Mouse (Mus musculus) A20 (cell line): ENCODE measurements around the gene Olfml3.
A peak's percentile ranks its signal among the peaks of the same experiment; 100 is the strongest.

Experiments
- DNase-seq: peaks from one replicate; pipeline ENCODE4 v3.0.0-alpha.2; 2011; ENCODE audit warnings: low read depth, low spot score

Gene Olfml3

GRCm38 (mm10) chr3:103740342-103740741, 2.5 kb upstream of the Olfml3 start:
- DNase-seq, result no peak

GRCm38 (mm10) chr3:103739329-103739728, 1.5 kb upstream of the Olfml3 start, which contains the start of gene Gm10964:
Gm10964 (plus strand) TSS chr3:103739366.
- no peak for DNase-seq

- DNase-seq, result no peak
Observed at GRCm38 (mm10) chr3:103737061-103737754, 593 bp downstream of the Olfml3 start.

- no peak for DNase-seq
Observed at GRCm38 (mm10) chr3:103735776-103736600, 1.8 kb downstream of the Olfml3 start.

- no peak for DNase-seq
Observed at GRCm38 (mm10) chr3:103734696-103735519, 2.9 kb downstream of the Olfml3 start.

DNA sequence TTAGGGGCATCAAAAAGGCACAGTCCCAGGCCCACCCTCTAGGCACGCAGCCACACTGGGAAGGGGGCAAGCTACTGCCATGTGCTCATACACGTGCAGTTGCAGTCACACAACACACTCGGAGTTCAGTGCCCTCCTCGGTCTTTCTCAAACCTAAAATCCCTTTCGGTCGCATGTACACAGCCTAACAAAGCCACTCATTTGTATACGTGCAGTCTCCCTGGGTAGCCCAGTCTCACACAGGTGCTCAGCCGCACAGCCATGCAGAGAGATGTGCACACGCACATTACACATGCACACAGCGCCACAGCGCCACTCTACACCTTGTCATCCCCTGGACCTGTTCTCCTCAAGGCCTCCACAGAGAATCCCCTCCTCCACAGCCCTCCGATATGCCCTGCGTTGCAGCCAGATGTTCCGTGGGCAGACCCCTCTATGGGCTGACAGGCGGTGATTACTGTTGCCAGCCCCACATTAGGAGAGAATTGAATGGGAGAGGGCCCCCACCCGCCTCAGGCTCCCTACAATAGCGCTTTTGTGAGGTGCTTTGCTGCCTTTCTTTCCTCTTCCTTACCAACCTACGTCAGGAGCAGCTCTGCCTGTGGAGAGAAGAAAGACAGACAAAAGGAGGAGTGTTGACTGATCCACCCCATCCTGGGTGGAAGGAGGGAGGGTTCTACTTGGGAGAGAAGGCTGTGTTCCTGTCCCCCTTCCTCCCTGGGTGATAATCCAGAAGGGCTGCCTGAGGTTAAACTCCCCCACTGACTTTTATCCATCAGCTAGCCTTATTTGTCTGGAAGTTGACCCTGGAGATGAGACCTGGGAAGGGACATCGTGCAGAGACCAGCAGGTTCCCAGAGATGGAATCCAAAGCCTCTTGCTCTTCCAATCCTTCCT, 3.8 kb downstream of the Olfml3 start:
- DNase-seq, result no peak

DNA sequence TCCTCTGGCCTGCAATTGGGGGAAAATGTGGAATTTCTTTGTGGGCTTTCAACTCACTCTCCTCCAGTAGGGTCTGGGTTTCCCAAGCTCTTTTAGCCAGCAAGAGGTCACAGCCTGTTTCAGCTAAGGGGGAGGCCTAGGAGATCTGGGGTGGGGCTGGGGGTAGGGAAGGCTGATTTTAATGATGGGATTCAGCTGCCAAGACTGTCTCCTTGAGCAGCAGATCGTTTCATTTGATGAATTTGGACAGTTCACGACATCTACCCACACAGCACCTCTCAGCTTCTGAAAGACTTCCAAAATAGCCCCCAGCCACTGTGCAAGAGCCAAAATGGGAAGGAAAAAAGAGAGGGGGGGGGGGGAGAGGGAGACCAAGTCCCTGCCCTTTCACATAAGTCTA, 4.6 kb downstream of the Olfml3 start:
- DNase-seq, result no peak

GRCm38 (mm10) chr3:103732116-103732515, 5.7 kb downstream of the Olfml3 start:
- DNase-seq, result no peak

DNA sequence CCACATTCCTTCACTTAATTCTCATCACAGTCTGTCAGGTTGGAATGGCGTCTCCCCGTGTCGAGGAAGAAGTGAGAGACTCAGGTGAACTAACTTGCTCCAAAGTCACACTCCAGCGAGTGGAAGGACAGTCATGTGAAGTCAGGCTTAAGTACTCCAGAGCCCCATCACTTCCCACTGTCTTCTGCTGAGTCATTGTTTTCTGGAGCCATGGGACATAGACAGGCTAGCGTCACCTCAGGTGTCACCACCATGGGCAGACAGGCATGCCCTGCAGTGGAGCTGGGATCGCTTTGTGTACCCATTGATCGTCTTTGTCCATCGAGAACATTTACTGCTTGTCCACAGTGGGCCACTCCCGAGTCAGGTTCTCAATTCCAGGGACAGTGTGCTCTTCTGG, 8.0 kb downstream of the Olfml3 start:
- DNase-seq, result no peak

- peak; percentile 69 for DNase-seq
Observed at GRCm38 (mm10) chr3:103727813-103728326, 9.9 kb downstream of the Olfml3 start.

DNA sequence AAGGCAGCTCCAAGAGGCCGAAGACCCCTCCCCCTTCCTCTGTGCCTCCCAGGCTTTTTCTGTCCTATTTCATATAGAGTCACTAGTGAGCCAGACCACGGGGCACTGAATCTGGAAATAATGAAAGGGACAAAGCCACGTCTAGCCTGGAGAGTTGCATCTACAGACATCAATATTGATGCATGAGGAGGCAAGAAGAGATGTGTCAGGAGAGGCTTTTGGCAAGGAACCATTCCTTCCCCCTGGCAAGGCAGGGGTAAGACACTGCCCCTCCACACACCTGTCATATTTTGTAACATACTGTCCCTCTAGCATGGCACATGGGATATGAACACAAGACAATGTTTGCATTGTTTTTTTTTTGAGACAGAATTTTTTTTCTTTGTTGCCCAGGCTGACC, 11.2 kb downstream of the Olfml3 start:
- no peak for DNase-seq

GRCm38 (mm10) chr3:103724137-103724536, 13.7 kb downstream of the Olfml3 start:
- DNase-seq, result no peak

DNA sequence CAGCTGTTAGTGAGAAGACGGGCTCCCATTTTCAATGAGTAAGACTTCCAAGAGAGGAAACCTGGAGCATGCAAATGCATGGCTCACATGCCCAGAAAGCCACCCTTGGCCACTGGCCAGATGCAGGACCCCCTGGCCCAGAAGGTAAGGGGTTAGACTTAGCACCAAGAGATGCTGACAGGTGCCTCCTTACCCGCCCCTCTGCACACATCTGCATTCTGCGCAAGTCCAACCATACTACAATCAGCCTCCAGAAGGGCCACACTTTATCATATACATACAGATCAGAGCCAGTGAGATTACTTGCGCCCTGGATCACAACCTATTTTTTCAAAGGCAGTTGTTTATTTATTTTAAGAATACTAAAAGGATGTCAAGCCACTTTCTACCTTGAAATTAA, 19.1 kb downstream of the Olfml3 start:
- no peak for DNase-seq

DNA sequence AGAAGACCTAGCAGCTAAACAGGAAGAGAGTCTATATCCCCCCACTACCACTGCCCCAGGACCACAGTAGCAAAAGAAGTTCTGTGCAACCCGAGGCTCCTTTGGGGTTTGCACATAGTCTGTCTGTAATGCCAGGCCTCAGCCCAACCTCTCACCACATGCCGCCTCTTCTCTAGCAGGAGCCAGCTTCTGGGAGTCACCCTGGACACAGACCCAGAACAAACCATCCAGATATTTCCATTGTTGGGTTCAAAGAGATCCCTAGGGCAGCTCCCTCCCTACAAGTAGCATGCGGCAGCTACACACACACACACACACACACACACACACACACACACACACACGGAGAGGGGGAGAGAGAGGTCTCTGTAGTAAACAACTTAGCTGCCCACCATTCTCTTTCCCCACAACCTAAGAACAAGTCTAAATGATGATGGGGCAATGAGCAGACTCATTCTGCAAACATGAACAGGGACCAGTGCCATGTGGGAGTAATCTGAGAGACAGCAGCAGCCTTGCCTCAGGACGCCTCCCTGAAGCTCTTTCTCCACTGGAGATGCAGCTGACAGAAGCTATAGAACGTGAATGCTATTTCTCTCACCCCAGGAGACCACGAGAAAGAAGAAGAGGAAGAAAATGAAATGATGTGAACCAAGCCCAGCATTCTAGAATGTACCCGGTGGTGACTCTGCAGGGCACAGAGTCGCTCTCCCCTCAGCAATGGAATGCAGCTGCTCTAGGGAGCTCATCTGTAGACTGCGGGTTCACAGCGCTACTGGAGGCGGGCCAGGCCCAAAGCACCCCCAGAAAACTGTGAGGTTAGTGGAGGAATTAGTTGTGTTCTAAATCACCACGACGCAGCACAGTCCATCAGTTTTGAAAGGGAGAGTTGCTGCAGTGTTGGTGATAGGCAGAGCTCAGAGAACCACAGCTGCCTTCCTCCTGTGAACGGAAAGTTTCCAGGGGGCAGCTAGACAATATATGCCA, 20.7 kb downstream of the Olfml3 start:
- no peak for DNase-seq

DNA sequence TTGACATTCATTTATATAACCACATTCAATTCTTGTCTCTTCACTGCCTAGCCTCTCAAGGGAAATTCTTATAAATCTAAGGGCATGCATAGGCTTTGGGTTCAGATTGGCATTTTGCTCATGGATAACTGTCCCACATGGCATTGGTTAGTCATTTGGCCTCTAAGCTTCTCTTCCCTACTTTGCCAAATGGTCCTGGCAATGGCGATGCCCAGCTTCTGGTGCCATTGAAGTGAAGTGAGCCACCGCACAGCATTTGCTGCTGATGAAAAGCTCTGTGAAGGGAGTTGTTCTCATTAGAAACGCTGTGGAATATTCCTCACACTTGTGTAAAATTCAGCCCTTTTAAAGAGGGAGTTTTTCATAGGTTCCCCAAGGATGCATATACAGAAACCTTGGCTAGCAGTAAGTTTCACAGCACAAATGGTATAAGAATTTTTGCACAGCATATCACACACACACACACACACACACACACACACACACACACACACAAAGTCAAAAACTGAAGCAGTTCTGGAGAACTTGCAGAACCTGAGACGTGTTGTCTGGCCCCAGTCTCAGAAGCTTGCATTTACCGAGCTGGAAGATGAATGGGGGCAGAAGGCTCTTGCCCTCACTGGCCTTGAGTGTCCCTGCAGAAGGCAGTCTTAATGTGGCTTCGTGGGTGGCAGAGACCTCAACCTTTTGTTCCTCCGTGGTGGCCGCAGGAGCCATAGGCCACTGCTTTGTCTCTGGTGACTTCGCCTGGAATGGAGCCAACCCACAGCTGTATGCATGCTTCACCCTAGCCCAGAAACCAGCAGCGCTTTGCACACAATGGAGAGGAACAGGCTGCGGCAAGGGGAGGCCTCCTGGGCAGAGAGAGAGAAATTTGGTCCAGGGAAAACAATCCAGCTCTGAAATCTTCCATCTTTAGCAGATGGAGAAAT, 21.8 kb downstream of the Olfml3 start:
- no peak for DNase-seq

DNA sequence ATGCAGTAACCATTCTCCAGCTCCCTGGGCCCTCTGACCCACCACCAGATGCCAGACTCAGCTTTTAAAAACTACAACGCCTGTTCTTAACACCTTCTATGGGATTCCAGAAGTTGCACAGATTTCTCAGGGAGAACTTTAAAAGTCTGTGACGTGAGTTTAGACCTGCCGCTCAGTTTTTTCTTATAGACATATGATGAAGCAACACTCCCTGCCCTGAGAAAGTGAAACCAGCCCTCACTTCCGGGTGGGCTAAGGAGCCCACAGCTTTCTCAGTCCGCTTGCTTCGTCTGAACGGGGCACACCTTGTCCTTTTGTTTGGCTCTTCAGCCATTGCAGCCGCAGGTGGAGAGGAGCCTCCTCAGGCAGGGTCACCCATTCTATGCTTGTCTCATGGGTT, 22.9 kb downstream of the Olfml3 start:
- no peak for DNase-seq

- no peak for DNase-seq
Observed at GRCm38 (mm10) chr3:103714236-103714875, 23.4 kb downstream of the Olfml3 start.

DNA sequence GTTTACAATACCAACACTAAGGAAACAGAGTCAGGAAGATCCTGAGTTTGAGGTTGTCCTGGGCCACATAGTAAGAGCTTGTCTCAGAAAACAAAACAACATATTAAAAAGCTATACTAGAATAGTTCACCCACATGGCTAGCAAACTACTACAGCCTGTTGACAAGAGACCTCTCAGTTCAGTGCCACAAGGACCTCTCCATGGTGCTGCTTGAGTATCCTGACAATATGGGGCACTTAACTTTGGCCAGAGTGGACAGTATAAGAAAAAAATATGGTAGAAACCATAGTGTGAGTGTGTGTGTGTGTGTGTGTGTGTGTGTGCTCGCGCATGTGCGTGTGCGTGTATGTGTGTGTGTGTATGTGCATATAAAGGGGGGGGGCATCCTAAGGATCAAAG, 25.6 kb downstream of the Olfml3 start:
- no peak for DNase-seq
